Mouse (Mus musculus) retina, postnatal 1 day (tissue): Measurements from ENCODE around the gene Ccnf.

Experiments
- DNase-seq: peaks from one replicate; pipeline ENCODE4 v3.0.0-alpha.2; 2012

Ccnf gene

GRCm38 (mm10) chr17:24251320-24252069, at the start of gene Ccnf:
Gene Ccnf (minus strand): TSS chr17:24251484.
- DNase-seq: peak; percentile 99

GRCm38 (mm10) chr17:24300651-24301050, 49.4 kb upstream of the Ccnf start:
- no peak for DNase-seq

- no peak for DNase-seq
Measured at GRCm38 (mm10) chr17:24289338-24289737, 38.1 kb upstream of the Ccnf start.

GRCm38 (mm10) chr17:24288477-24288876, 37.2 kb upstream of the Ccnf start:
- DNase-seq: no peak

DNA sequence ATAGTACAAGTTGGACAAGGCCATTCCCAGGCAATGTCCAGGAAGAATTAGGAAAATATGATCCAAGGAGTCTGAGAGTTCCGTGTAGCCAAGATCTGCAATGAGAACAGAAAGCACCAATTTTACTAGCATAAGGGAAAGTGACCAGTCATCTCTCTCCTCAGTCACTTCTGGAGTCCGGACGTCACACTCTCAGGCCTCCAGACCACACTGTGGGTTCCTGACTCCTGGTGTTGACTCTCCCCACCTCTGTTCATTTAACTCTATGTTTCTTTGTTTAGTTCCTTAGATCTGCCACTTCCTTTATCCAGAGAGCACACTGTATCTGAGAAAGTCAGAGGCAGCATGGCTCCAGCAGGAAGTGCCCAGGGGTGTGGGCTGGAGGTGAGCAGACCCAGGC, 34.4 kb upstream of the Ccnf start:
- DNase-seq: no peak

DNA sequence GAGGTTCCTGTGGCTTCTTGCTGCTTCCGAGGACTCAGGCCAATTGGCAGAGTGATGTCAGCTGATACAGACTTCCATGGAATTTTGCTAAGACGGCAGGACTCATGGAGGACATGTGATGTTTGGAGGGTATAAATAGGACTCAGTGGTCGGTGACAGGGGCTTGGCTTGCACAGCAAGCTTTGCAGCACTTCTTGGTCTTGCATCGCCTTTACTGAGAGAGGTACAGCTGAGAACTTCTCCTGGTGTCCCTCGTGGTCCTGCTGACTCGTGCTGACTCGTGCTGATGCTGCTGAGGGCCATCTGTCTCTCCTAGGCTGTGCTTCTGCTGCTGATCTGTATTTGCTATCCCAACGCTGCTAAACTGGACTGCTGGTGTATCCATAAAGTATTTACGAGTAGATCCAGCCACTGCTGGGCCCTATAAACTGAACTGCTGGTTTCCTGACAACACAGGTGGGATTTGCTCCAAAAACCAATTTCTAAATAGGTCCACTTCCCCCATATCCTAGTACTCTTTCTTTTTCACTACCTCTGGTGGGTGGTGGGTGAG, 32.1 kb upstream of the Ccnf start:
- no peak for DNase-seq

DNA sequence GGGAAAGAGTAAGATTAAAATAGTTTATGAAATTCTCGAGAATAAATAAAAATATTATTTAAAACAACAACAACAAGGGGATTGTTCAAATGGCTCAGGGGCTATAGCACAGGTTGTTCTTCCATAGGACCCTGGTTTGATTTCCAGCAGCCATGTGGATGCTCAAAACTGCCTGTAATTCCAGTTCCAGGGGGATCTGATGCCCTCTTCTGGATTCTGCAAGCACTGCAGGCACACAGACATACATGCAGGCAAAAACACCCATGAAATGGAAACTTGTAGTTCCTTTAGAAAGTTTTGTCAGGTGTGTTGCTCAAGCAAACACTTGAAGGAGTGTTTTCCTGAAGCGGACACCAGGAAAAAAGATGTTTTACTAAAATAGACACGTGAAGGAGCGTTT, 31.4 kb upstream of the Ccnf start:
- DNase-seq: peak; percentile 10

- no peak for DNase-seq
Measured at GRCm38 (mm10) chr17:24279907-24280306, 28.6 kb upstream of the Ccnf start.

GRCm38 (mm10) chr17:24267133-24267532, 15.8 kb upstream of the Ccnf start:
- no peak for DNase-seq

DNA sequence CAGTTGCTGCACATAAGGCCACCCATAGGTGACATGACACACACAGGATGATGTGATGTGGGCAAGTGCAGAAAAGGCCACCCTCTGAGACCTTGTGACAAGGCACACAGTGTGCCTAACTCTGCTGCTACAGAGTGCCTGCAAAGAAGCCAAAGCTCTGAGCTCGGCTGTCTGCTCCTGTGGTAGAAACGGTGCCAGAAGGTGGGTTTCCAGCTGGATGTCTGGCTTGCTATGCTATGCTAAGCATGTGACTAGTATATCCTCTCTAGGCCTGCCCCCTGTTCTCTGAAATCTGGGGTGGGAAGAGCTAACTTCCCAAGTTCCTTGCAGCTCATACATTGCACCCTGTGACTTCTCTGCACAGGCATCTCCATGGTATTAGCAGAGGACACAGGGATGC, 13.5 kb upstream of the Ccnf start:
- DNase-seq: no peak

GRCm38 (mm10) chr17:24260516-24260915, 9.2 kb upstream of the Ccnf start:
- DNase-seq: no peak

DNA sequence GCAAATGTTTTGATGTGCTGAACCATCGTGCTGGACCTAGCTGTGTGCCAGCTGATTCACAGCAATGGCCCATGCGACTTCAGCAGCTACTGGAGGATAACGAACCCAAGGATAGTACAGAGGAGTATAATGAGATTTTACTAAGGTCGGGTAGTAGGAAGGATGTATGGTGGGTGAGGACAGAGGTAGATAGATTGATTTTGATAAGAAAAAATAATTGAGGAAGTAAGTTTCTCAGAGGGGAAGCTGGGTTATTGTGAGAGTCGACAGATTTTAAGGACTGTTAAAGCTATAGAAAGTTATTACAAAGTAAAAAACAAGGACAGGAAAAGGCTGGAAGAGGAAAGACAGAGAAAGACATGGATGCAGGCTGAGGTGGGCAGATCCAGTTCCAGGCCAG, 8.4 kb upstream of the Ccnf start:
- DNase-seq: no peak

GRCm38 (mm10) chr17:24258981-24259380, 7.7 kb upstream of the Ccnf start:
- no peak for DNase-seq

- no peak for DNase-seq
Measured at GRCm38 (mm10) chr17:24252329-24252728, 1.0 kb upstream of the Ccnf start.

GRCm38 (mm10) chr17:24250988-24251319, 330 bp downstream of the Ccnf start:
- DNase-seq: no peak

DNA sequence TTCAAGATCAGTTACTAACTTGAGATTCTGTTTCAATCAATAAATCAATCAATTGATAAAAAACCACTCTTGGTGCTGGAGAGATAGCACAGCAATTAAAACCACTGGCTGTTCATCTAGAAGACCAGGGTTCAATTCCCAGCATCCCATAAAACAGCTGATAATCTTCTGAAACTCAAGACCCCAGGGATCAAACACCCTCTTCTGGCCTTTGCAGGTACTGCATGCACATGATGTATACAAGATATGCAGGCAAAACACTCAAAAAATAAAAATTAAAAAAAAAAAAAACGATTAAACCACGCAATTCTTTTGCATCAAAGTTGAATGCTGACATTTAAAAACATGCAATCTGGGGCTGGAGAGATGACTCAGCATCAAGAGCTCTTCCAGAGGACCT, 2.6 kb downstream of the Ccnf start:
- peak; percentile 13 for DNase-seq

GRCm38 (mm10) chr17:24244061-24244460, 7.2 kb downstream of the Ccnf start:
- DNase-seq: no peak

GRCm38 (mm10) chr17:24243311-24243969, 7.8 kb downstream of the Ccnf start:
- peak; percentile 46 for DNase-seq

GRCm38 (mm10) chr17:24236921-24237320, 14.4 kb downstream of the Ccnf start:
- no peak for DNase-seq

GRCm38 (mm10) chr17:24236479-24236878, 14.8 kb downstream of the Ccnf start:
- no peak for DNase-seq

GRCm38 (mm10) chr17:24227941-24228340, 23.3 kb downstream of the Ccnf start:
- DNase-seq: no peak

DNA sequence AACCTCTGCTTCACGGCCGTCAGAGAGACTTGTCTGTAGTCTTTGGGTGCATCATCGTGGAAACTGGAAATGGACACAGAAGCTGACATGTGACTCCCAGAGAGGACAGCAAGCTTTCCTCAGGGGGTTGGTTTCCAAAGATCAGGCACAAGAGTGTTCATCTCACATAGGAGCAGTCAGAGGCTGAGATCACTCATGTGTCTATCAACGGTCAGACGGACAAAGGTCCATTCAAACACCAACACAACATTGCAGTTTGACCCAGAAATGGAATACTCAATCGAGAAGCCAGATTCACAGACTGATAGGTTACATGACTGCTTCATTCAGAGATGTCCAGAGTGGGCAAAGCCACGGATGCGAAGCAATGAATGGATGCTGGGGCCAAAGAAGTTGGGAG, 24.6 kb downstream of the Ccnf start:
- DNase-seq: no peak

GRCm38 (mm10) chr17:24225851-24226250, 25.4 kb downstream of the Ccnf start:
- no peak for DNase-seq

GRCm38 (mm10) chr17:24224741-24225140, 26.5 kb downstream of the Ccnf start:
- no peak for DNase-seq

GRCm38 (mm10) chr17:24223513-24223912, 27.8 kb downstream of the Ccnf start:
- DNase-seq: no peak
